Mouse (Mus musculus): ENCODE measurements around the gene Tenm2.

DNA sequence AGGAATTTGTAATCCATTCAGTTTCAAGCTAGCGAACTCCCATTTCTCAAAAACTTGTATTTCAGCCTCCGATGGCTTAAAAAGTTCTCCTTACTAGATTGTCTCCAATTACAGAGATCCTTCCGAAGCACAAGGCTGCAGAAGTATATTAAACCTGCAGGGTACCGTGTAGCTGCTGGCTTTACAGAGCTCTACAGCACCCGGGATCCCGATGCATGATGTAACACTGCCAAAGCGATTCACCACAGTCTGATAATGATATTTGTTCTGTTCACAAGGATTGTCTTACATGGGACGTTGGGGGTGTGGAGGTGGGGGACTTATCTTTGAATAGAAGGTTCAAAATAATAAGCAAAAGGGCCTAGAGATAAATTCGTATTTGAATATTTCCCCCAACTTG, 564.6 kb downstream of the Tenm2 start:
- TF ChIP-seq EP300 (IDR thresholded peaks at IDR 0.05) (no peak), CTCF (IDR thresholded peaks at IDR 0.05) (no peak)

Measured in lung, postnatal 0 days (tissue).